Mouse (Mus musculus) liver, embryonic 13.5 days (tissue): ENCODE measurements around the gene Nkx3-2. TPM values are rescaled to one million over a fixed set of nuclear protein-coding genes. Genes with fewer than 3 reads are reported as not detected.

Experiments
- ATAC-seq: fragments of 200-750 bp; cut with Nextera tagmentation; 2 replicates; pipeline ENCODE4 v1.8.0; 2017; ENCODE audit warnings: low read depth, mild to moderate bottlenecking, moderate number of reproducible peaks, moderate library complexity
- DNase-seq: peaks from one replicate; pipeline ENCODE4 v3.0.0; 2022
- H3K27ac ChIP-seq: fragments of 300-500 bp; sonication (generic); 2 replicates; pipeline ENCODE4 v1.5.1; 2015; ENCODE audit warnings: moderate library complexity, mild to moderate bottlenecking, inconsistent platforms
- H3K27me3 ChIP-seq: fragments of 300-500 bp; sonication (generic); 2 replicates; pipeline ENCODE4 v1.6.1; 2015; ENCODE audit warnings: mild to moderate bottlenecking, inconsistent platforms
- H3K36me3 ChIP-seq: fragments of 300-500 bp; sonication (generic); 2 replicates; pipeline ENCODE4 v1.6.1; 2015; ENCODE audit warnings: mild to moderate bottlenecking, inconsistent platforms
- H3K4me1 ChIP-seq: fragments of 300-500 bp; sonication (generic); replicated peaks from 2 replicates; pipeline ENCODE4 v1.6.1; 2015; ENCODE audit warnings: inconsistent platforms
- H3K4me2 ChIP-seq: fragments of 300-500 bp; sonication (generic); 2 replicates; pipeline ENCODE4 v1.6.1; 2015; ENCODE audit warnings: inconsistent platforms, mild to moderate bottlenecking, moderate library complexity
- H3K4me3 ChIP-seq: fragments of 300-500 bp; sonication (generic); replicated peaks from 2 replicates; pipeline ENCODE4 v1.5.1; 2015; ENCODE audit warnings: mild to moderate bottlenecking, inconsistent platforms
- H3K9ac ChIP-seq: fragments of 300-500 bp; sonication (generic); 2 replicates; pipeline ENCODE4 v1.6.1; 2015; ENCODE audit warnings: mild to moderate bottlenecking, inconsistent platforms
- H3K9me3 ChIP-seq: fragments of 300-500 bp; sonication (generic); replicated peaks from 2 replicates; pipeline ENCODE4 v1.6.1; 2016; ENCODE audit warnings: inconsistent platforms
- WGBS: fragments of 180-500 bp; shearing (Covaris S2); methylation state at CpG from one replicate; pipeline ENCODE4 v1.1.7; 2015; ENCODE audit not compliant: insufficient replicate concordance; 5-methylcytosine and 5-hydroxymethylcytosine counted together
- polyA plus RNA-seq: library from polyadenylated mRNA; unstranded; fragments of >200 nt; fragmentation: Nextera tagmentation; extraction: Ambion mirVana; gene quantifications from 2 replicates; pipeline ENCODE4 v1.2.1, GENCODE M21; 2015

The Nkx3-2 gene
- 0.10 TPM in 1 of 2 replicates, not detected in the other for polyA plus RNA-seq

GRCm38 (mm10) chr5:41763731-41764721, at the start of gene Nkx3-2:
Nkx3-2 (minus strand) TSS chr5:41764501.
- no peak for DNase-seq
- Histone ChIP-seq H3K27me3 (peaks cover 96% of the 10 kb centered on the region), H3K27ac (no peak within 1 kb of the TSS), H3K4me2 (peak within 1 kb of the TSS; percentile 42), H3K9me3 (no peaks in the 10 kb centered on the region), H3K9ac (no peak within 1 kb of the TSS), H3K4me3 (peak within 1 kb of the TSS; percentile 16), H3K36me3 (no peaks in the 10 kb centered on the region), H3K4me1 (peaks cover 15% of the 10 kb centered on the region)
- no peak for ATAC-seq
- WGBS = under 1% methylated on average over 78 of the region's 79 CpGs

- ATAC-seq = no peak
- no peaks in the 10 kb centered on the region for H3K9me3 ChIP-seq
These were observed 48.2 kb upstream of the Nkx3-2 start for GRCm38 (mm10) chr5:41812516-41812915.

GRCm38 (mm10) chr5:41811279-41811678, 47.0 kb upstream of the Nkx3-2 start:
- Histone ChIP-seq H3K27me3 (no peaks in the 10 kb centered on the region), H3K36me3 (peaks cover 64% of the 10 kb centered on the region), H3K4me2 (no peak overlapping the region), H3K4me3 (no peak overlapping the region), H3K9ac (no peak overlapping the region), H3K27ac (no peak overlapping the region), H3K9me3 (no peaks in the 10 kb centered on the region), H3K4me1 (peaks cover 5% of the 10 kb centered on the region; the same call in 1 of the 2 replicates)
- no peak for DNase-seq
- WGBS = 51% methylated on average over 3 of the region's 3 CpGs
- no peak for ATAC-seq

More at GRCm38 (mm10) chr5:41812516-41812915, 48.2 kb upstream of the Nkx3-2 start:
- peaks cover 64% of the 10 kb centered on the region for H3K36me3 ChIP-seq
- 75% methylated on average over 6 of the region's 6 CpGs for WGBS
- DNase-seq = no peak
- H3K27ac ChIP-seq = no peak overlapping the region
- H3K4me3 ChIP-seq = no peak overlapping the region
- H3K4me1 ChIP-seq = no peaks in the 10 kb centered on the region
- no peak overlapping the region for H3K9ac ChIP-seq
- no peak overlapping the region for H3K4me2 ChIP-seq
- no peaks in the 10 kb centered on the region for H3K27me3 ChIP-seq

GRCm38 (mm10) chr5:41807383-41807782, 43.1 kb upstream of the Nkx3-2 start:
- 64% methylated on average over 2 of the region's 2 CpGs for WGBS
- Histone ChIP-seq H3K4me3 (no peak overlapping the region), H3K9me3 (no peaks in the 10 kb centered on the region), H3K27me3 (no peaks in the 10 kb centered on the region), H3K4me1 (peaks cover 8% of the 10 kb centered on the region; the same call in 1 of the 2 replicates), H3K36me3 (peaks cover 68% of the 10 kb centered on the region), H3K27ac (no peak overlapping the region), H3K4me2 (no peak overlapping the region), H3K9ac (no peak overlapping the region)
- ATAC-seq (no peak), DNase-seq (no peak)

DNA sequence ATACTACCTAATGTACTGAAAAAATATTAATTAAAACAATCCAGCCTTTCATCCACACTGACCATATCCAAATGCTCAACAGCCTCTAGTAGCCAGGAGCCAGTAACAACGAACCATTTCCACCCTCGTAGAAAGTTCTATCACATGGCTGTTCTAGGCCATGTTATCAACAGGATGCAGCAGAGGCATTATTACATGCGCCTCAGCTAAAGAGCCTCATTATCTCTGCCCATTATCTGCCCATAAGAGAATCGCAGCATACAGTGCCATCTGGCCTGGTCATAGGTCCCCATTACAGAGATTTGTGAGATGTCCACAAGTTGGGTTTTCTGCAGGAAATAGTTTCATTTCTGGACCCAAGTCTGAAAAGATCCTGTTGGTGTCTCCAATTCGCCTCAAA, 41.9 kb upstream of the Nkx3-2 start:
- H3K27ac ChIP-seq = no peak overlapping the region
- 30% methylated on average over 5 of the region's 5 CpGs for WGBS
- peaks cover 8% of the 10 kb centered on the region; the same call in 1 of the 2 replicates for H3K4me1 ChIP-seq
- H3K4me2 ChIP-seq = no peak overlapping the region
- ATAC-seq (peak; percentile 70), DNase-seq (peak; percentile 3)
- no peak overlapping the region for H3K9ac ChIP-seq
- no peaks in the 10 kb centered on the region for H3K9me3 ChIP-seq
- H3K4me3 ChIP-seq = no peak overlapping the region
- H3K36me3 ChIP-seq = peaks cover 60% of the 10 kb centered on the region
- H3K27me3 ChIP-seq = no peaks in the 10 kb centered on the region

DNA sequence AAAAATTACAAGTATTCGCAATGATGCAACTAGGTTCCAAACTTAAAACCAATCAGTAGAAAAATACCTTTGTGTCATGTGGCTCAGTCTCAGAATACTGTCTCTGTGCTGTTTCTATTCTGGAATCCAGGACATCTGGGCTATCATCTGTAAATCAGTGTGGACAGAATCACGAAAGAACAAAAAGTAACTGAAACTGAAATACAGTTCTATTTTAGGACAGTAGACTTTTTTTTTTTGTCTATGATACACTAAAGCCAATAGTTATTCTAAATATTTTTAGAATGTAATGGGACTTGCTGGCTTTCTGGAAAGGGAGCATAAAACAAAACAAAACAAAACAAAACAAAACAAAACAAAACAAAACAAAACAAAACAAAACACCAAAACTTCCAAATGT, 40.8 kb upstream of the Nkx3-2 start:
- ATAC-seq (no peak), DNase-seq (no peak)
- WGBS = 78% methylated on average over 2 of the region's 2 CpGs
- H3K4me3 ChIP-seq = no peak overlapping the region
- no peak overlapping the region for H3K4me2 ChIP-seq
- peaks cover 8% of the 10 kb centered on the region; the same call in 1 of the 2 replicates for H3K4me1 ChIP-seq
- H3K27me3 ChIP-seq = no peaks in the 10 kb centered on the region
- H3K27ac ChIP-seq = no peak overlapping the region
- no peak overlapping the region for H3K9ac ChIP-seq
- H3K9me3 ChIP-seq = no peaks in the 10 kb centered on the region
- H3K36me3 ChIP-seq = peaks cover 63% of the 10 kb centered on the region

- no peak overlapping the region for H3K27ac ChIP-seq
- H3K4me3 ChIP-seq = no peak overlapping the region
- H3K4me1 ChIP-seq = peaks cover 8% of the 10 kb centered on the region; the same call in 1 of the 2 replicates
- DNase-seq (no peak), ATAC-seq (no peak)
- no peak overlapping the region for H3K4me2 ChIP-seq
- no peak overlapping the region for H3K9ac ChIP-seq
- no peaks in the 10 kb centered on the region for H3K27me3 ChIP-seq
- 43% methylated on average over 2 of the region's 2 CpGs for WGBS
- H3K36me3 ChIP-seq = peaks cover 61% of the 10 kb centered on the region
- H3K9me3 ChIP-seq = no peaks in the 10 kb centered on the region
These were observed 40.3 kb upstream of the Nkx3-2 start for GRCm38 (mm10) chr5:41804643-41805042.

DNA sequence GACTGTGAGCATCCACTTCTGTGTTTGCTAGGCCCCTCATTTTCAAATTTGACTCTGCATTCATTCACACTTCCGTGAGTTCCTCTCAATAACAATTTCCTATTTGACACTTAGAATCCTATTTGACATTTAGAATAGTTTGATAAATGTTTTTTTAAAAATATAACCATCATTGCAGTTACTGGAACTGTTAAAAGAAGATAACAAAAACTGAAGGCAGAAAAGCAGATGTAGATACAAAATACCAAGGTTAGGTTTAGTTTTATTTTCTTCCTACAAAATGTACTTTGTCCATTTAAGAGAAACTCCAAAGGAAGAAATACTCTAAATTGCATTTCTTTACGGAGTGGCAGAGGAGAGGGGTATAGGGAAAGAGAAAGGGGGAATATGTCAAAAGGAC, 37.3 kb upstream of the Nkx3-2 start:
- Histone ChIP-seq H3K4me1 (peaks cover 7% of the 10 kb centered on the region; the same call in 1 of the 2 replicates), H3K4me2 (no peak overlapping the region), H3K27ac (no peak overlapping the region), H3K9me3 (no peaks in the 10 kb centered on the region), H3K9ac (no peak overlapping the region), H3K27me3 (no peaks in the 10 kb centered on the region), H3K4me3 (no peak overlapping the region), H3K36me3 (peaks cover 62% of the 10 kb centered on the region)
- WGBS = 88% methylated on average over 2 of the region's 2 CpGs
- ATAC-seq (no peak), DNase-seq (no peak)

DNA sequence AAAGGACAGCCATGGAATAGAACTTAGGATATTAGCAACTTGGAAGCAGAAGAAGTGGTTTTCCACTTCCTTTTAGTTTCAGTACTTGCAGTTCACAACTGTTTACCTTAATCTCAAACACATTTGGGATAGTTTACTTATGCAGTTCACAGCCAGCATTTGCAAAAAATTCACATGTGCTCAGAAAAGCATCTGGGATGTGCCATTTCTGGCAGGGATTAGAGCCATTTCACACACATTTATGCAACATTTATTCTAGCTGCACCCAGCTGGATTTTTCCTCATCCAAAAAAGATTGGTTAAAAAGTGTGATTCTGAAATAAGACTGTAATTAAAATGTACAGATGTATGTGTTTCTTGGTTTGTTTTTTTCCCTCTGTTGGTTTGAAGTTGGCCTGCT, 30.1 kb upstream of the Nkx3-2 start:
- Histone ChIP-seq H3K4me1 (no peaks in the 10 kb centered on the region), H3K9ac (no peak overlapping the region), H3K9me3 (no peaks in the 10 kb centered on the region), H3K27ac (no peak overlapping the region), H3K27me3 (no peaks in the 10 kb centered on the region), H3K36me3 (peaks cover 74% of the 10 kb centered on the region), H3K4me3 (no peak overlapping the region), H3K4me2 (no peak overlapping the region)
- DNase-seq (no peak), ATAC-seq (no peak)

DNA sequence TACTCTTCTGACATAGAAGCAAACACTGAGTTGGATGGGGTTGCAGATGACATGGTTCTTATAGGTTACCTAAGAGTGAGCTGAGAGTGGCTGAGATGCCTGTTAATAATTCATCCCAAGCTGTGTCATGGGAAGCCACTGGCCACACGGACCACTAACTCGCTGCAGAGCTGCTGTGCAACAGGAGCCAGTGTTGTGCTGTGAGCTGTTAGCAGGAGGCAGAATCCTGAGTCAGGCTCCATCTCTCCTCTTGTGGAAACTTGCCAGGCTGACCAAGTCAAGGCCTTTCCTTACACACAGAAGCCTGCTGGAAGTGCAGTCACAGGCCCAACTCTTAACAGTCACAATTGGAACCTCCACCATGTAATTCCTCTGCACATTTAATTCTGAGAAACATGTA, 26.2 kb upstream of the Nkx3-2 start:
- Histone ChIP-seq H3K9ac (no peak overlapping the region), H3K27me3 (no peaks in the 10 kb centered on the region), H3K4me3 (no peak overlapping the region), H3K9me3 (no peaks in the 10 kb centered on the region), H3K36me3 (peaks cover 84% of the 10 kb centered on the region), H3K27ac (no peak overlapping the region), H3K4me2 (no peak overlapping the region), H3K4me1 (no peaks in the 10 kb centered on the region)
- 72% methylated on average over 2 of the region's 2 CpGs for WGBS
- DNase-seq = no peak
- ATAC-seq = no peak

DNA sequence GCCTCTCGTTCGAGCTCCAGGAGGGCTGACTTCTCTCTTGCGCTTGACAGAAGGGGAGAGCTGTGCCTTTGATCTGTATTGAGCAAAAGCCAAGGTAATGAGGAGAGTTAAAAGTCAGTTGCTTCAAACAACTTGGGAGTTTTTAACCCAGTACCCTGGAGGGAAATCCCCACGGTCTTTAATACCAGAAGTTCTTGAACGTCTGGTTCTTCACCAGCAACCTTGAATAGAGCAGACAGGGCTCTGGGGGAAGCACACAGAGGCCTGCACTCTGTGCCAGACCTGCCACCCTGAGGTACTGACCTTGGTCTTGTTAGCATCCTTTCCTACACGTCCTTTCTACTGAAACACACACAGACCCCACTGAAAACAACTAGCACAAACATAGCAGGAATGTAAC, 24.6 kb upstream of the Nkx3-2 start:
- H3K9ac ChIP-seq = no peak overlapping the region
- H3K36me3 ChIP-seq = peaks cover 73% of the 10 kb centered on the region
- ATAC-seq (no peak), DNase-seq (no peak)
- WGBS = 79% methylated on average over 6 of the region's 6 CpGs
- H3K27me3 ChIP-seq = no peaks in the 10 kb centered on the region
- H3K27ac ChIP-seq = no peak overlapping the region
- no peak overlapping the region for H3K4me3 ChIP-seq
- no peaks in the 10 kb centered on the region for H3K9me3 ChIP-seq
- H3K4me2 ChIP-seq = no peak overlapping the region
- no peaks in the 10 kb centered on the region for H3K4me1 ChIP-seq

DNA sequence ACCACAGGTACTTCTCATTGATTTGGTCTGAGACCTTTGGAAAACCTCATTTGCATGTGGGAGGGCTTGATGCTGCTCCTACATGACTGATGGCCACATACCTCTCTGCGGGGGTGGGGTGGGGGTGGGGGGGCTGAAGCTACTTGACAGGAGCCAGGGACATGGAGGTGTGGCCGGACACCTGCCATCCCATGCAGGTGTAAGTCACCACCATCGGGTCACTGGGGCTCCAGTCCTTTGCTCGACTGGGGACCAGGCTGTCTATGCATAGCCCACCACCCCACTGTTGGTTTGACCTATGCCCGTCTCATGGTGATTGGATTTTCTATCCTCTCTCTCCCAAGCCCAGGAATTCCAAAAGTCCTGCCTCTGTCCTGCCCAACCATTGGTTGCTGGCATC, 17.6 kb upstream of the Nkx3-2 start:
- ATAC-seq (no peak), DNase-seq (no peak)
- Histone ChIP-seq H3K27ac (no peak overlapping the region), H3K27me3 (no peaks in the 10 kb centered on the region), H3K4me2 (no peak overlapping the region), H3K9ac (no peak overlapping the region), H3K9me3 (no peaks in the 10 kb centered on the region), H3K4me3 (no peak overlapping the region), H3K4me1 (no peaks in the 10 kb centered on the region), H3K36me3 (peaks cover 16% of the 10 kb centered on the region)
- 75% methylated on average over 5 of the region's 5 CpGs for WGBS
